Mouse (Mus musculus) adrenal gland, postnatal 10 days (tissue): ENCODE data around the gene Mrpl52. TPM values are rescaled to one million over a fixed set of nuclear protein-coding genes. Genes with fewer than 3 reads are reported as not detected.

Experiments
- DNase-seq: peaks from one replicate; pipeline ENCODE4 v3.0.0; 2021; ENCODE audit warnings: mixed read lengths
- total RNA-seq, 2 experiments: library from RNA; stranded (reverse); gene quantifications; 2 replicates each; pipeline ENCODE4 v1.2.3; 2021

Mrpl52 gene
- total RNA-seq, 2 experiments from 2014 or later = 204 to 212 TPM

DNA sequence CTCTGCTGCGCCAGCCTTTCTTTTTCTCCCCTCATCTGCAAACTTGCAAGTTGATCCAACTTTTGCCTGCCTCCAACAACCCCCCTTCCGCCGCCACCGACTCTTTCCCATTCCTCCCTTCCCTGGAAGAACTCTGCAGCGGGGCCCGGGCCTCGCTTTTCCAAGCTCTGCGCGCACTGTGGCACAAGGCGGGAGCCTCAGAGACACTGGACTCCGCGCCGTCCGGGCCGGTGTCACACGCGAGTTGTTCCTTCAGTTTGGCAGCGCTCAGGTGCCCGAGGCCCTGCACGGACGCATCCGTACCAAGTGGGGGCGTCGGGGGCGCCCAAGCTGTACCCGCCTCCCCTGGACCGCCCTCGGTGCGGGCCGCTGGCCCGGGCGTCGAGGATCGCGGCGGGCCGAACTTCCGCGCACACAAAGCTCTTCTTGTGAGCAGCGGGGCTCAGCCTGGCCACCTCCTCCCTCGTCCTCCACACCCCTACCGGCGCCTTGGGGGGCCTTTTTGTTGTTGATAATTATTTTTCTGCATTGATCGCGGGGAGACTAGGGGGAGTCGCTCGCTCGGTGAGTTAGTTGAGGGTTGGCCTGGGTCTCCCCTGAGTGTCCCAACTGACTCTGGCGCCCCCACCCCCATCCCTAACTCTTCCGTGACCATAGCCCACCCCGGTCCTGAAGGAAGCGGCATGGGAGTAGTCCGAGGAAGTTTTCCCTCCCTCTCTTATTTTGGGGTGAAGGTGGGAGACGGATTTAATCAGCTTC, 5.5 kb downstream of the Mrpl52 start:
- DNase-seq = peak; percentile 68

DNA sequence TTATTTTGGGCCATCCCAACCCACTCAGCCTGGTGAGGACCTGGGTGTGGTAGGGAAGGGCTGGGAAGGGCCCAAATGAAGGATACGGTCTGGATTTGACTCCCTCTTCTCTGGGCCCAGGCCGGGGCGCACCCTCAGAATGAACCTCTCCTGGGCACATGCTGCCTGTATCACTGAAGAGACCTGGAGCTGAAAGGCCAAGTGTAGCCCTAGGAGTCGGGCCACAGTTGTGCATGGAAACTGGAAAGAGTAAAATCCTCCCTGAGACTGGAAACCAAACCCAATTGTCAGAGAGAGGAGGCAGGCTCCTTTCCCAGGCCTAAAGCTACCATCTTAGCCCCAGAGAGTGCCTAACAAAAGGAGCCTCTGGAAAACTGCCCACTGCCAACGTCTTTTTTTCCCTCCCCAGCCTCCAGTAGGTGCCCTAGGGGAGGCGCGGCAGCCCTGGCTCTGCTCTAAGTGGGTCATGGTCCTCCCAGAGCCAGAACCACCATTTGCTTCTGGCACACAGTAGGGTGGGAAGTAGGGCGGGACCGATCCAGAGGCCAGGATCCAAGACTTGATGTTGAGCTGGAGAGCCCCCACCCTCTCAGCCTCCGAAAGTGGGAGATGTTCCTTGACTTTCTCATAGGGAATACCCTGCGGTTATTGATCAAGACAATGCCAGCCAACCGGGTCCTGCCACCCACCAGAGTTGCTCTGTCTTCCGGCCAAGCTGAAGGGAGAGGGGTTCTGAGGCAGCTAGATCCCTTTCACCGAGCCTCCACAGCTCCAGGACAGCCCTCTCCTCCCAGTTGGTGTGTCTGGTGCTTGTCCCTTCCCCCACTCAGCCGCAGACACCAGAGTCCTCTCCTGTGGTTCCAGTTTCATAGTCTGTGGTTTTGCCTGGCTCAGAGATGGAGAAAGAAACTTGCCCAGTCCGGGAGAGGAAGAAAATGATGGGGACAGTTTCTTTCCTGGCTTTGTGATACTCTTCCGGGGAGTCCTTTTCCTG, 6.4 kb downstream of the Mrpl52 start:
- DNase-seq = peak; percentile 73

DNA sequence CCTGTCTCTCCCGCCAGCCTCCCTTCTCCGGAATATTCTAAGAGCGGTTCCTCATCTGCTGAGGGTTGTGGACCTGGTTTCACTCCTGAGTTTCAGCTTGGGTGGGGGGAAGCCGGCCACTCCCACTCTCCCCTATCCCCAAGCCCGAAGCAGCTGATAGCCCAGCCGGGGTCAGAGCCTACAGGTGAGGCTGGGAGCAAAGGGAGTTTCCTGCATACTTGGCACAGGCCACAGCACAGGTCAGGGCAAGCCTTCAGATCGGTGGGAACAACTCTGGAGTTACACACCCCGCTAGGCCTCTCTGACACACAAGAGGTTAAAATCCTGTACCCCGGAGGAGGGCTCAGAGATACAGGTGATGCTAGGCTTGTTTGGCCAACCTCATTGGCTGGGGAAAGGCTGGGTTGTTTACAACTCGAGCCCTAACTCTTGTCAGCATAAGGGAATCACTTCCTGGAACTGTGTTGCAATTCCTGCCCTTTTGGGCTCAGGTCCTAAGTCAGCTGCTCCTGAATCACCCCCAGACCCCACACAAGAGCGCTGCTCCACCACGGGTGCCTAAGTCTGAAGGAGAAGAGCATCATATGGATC, 7.3 kb downstream of the Mrpl52 start:
- DNase-seq = no peak

DNA sequence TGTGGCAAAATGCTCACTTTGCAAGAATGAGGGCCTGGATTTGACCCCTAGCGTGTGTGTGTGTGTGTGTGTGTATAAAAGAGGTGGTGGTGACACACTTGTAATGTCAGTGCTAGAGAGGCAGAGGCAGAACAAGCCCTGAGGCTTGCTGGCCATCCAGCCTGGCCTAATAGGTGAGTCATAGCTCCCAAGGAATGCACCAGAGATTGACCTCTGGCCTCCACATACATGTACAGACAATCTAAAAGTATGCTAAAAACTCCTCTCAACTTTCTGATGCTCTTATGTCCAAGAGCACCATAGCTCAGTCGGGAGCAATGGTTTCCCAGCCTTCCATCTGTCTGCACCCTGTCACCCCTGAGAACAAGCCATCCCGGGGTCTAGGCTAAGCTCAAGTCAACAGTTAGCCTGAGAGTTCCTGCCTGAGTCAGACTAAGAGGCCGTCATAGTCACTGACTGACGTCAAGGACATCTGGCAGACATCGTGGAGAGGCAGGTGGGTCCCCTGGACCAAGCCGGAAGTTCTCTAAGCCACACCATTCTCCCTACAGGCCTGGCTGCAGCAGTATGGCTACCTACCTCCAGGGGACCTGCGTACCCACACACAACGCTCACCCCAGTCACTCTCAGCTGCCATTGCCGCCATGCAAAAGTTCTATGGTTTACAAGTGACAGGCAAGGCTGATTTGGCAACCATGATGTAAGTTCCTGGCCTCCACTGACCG, 8.6 kb downstream of the Mrpl52 start:
- no peak for DNase-seq

DNA sequence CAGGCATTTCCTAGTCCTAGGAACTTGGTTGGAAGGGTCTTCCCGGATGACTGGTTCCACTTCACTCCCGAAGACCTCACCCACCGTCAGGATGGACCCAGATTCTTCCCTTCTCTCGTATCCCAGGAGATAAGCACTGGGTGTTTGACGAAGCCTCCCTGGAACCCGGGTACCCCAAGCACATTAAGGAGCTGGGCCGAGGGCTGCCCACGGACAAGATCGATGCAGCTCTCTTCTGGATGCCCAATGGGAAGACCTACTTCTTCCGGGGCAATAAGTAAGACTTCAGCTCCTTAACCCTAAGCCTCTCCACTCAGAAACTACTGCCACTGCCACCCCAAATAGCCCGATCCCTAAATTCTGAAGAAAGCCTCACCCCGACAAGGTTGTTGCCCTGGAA, 12.4 kb downstream of the Mrpl52 start:
- no peak for DNase-seq

DNA sequence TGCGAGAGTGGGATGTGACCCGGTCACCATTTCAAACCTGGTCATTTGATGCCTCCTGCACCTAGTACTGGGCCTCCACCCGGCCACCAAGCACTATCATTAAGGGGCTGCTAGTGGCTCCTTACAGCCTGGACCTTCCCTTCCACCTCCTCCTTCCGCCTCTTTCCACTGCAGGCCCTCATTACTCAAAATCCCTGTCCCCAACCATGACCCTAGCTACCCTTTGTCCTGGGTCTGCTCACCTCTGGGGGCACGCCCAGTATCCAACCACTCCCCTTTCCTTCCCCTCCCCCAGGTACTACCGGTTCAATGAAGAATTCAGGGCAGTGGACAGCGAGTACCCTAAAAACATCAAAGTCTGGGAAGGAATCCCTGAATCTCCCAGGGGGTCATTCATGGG, 12.9 kb downstream of the Mrpl52 start:
- no peak for DNase-seq

DNA sequence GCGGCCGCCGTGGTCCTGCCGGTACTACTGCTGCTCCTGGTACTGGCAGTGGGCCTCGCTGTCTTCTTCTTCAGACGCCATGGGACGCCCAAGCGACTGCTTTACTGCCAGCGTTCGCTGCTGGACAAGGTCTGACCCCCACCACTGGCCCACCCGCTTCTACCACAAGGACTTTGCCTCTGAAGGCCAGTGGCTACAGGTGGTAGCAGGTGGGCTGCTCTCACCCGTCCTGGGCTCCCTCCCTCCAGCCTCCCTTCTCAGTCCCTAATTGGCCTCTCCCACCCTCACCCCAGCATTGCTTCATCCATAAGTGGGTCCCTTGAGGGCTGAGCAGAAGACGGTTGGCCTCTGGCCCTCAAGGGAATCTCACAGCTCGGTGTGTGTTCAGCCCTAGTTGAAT, 13.8 kb downstream of the Mrpl52 start:
- no peak for DNase-seq

DNA sequence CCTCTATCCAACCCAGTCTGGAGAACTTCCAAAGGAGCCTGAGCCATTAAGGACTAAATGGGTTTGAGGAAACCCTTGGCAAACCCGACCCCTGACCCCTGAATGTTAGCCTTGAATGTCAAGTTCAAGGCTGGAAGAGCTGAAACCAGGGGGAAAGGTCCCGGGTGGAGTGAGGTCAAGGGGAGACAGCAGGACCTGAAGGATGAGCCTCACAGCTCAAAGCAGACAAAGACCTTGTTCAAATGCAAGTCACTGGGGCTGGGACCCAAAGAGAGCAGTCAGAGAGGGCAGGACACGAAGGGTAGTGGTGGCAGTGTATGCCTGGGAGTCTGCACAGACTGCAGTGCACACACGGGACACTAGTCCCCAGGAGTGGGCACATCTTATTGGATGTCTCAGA, 14.7 kb downstream of the Mrpl52 start:
- no peak for DNase-seq

DNA sequence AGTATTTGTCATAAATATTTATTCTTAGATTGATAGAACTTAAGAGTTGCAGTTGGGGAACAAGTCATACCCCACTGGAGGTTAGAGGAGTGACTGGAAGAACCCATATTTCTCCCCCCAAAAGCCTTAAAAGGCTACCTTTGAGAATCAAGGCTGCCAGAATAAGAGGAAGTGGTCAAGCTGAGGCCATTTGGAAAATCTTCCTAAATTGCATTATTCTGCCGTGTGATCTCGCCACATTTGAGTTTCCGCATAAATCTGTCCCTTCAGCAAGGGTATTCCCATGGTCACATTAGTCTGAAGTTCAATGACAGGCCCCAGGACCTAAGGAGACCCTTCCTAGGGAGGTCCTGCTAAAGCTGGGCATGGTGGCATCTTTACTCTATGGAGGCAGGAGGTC, 15.8 kb downstream of the Mrpl52 start:
- no peak for DNase-seq

DNA sequence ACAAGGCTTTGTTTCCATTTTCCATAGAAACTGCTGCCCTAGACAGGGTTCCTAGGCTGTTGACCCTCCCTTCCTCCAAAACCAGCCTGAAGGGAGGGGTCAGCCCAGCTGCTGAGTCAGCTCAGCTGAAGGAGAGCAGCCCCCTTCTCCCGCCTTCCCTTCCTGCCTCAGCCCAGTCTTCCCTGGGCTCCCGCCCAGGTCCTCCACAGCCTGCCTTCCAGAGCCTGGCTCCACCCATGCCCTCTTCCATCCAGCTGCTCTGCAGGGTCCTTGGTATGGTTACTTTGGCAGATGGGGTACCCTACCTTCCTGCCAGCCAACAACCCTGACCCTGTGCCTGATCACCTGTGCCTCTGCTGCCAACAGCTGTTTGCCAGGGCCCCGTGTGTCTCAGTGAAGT, 16.5 kb downstream of the Mrpl52 start:
- peak; percentile 63 for DNase-seq

DNA sequence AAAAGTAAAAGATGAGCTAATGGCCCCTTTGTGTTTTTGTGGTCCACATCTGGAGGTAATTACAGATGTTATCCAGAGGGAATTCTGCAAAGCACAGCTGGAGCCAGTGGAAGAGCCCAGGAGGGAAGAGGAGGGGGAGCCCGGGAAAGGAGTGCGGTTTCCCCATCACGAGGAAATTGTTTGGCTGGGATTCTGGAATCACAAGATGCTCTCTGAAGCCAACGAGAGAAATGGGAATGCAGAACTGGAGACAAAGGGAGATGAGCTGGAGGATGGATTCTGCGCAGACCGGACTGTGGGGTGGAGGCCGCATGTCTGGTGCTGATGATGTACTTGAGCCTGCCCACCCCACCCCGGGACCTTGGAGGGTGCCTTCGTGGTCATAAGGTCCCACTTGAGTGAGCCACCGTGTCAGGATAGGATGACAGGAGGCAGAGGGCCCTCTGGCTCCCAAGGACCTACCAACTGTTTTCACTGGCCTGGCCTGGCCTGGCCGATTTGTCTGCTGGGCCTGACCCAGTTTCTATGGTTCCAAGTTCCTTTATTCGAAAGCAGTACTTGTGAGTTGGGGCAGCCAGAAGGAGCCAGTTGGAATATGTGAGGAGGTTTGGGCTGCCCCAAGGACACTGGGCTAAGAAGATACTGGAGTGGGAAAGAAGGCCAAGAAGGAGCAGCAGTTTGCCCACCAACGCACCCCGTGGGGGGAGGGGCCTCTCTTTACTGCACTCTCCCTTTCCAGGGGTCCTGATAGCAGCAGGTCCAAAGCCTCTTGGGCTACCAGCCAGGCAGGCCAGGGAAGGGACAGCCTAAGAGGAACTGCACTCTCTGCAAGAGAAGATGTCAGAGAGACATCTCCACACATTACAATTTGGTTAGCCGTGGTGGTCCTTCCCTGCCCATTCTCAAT, 17.3 kb downstream of the Mrpl52 start:
- DNase-seq = peak; percentile 24

DNA sequence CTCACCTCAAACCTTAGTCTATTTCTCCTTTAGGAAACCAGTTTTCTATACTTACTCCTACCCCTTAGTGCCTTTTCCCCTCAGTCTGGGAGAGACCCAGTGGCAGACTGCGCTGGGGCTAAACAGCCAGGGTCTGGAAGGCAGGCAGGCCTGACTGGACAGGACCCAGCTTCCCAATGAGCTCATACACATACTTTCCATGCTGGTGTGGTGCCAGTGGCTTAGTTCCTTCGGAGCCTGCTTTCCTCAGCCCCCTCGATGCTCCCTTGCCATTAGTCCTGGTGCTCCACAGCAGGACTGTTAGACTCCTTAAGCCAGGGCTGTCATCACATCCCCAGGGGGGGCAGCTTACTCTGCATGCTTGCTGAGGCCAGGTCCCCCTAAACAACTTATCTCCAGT, 18.8 kb downstream of the Mrpl52 start:
- DNase-seq = no peak

DNA sequence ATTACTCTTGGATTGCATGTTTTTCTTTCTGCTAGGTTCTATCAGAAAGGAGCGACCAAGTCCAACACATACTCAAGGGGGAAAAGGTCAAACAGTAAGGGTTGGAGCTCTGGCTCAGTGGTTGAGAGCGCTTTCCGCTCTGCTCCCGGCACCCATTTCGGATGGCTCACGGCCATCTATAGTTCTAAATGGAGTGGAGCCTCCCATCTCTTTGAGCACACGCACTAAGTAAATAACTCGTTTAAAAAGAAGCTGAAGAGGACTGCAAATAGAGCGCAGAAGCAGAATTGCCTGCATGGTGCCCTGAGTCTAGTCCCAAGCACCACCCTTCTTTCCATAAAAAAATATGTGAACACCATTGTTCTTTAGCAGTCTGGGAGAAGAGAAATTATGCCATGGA, 26.9 kb downstream of the Mrpl52 start:
- no peak for DNase-seq

DNA sequence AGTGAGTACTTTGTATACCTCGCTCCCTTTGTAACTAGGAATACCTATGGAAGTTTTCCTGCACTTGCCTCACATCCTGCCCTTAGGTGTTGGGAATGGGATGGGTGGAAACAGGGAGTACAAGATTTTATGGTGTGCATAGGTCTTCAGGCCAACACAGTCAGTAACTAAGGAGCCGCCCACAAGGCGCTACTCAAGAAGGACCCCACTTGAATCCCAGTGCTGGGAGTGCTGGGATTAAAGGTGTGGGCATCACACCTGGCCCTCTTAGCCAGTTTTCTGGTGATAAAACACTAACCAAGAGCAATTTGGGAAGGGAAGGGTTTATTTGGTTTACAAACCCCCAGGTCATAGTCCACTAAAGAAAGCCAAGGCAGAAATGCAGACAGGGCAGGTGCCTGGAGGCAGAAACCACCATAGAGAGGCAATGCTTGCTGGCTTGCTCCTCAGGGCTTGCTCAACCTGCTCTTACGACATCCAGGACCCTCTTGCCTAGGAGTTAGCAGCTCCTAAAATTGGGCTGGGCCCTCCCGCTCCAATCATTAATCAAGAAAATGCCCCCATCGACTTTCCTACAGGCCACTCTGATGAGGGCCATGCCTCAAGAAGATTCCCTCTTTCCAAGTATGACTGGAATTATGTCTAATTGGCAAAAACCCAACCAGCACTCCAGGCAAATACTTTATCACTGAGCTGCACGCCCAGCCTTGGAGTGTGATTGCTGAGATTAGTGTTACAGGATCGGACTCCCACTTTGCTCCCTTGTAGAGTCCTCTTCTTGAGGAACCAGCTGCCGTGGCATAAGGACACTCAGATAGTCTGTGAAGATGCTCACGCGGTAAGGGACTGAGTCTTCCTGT, 28.2 kb downstream of the Mrpl52 start:
- no peak for DNase-seq

DNA sequence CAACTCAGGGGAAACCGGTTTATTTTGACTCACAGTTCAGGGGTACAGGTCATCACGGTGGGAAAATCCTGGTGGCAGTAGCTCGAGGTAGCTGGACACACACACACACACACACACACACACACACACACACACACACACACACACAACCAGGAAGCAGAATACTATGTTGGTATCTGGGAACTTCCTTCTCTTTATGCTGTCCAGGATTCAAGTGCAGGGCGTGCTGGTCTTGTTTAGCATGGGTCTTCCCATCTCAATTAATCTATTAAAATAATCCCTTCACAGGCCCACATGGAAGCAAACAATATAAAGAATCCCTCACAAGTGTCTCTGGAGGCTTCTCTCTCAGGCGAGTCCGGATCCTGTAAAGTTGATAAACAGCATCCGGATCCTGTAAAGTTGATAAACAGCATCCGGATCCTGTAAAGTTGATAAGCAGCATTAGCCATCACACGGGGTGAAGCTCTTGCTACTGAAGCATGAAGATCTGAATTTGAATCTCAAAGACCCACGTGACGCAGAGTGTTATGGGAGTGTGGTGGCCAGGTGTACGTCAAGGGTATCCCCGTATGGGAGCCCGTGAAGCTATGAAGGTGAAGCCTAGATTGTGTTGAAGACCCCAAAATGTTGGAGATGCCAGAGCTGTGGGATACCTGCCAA, 31.3 kb downstream of the Mrpl52 start:
- DNase-seq = no peak

DNA sequence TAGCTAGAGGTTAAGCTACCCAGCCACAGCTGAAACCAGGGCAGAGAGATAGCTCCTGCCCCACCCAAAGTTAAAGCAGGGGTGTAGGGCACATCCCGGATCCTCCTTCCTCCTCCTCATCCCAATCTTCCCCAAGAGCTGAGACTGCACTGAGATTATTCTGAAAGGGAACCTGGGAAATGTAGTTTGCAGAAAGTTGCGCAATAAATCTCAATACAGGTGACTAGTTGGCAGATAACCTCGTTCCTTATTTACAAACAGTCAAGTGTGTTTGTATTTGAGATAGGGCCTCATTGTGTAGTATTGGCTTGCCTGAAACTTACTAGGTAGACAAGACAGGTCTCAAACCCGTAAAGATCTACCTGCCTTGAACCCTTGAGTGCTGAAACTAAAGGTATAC, 35.4 kb downstream of the Mrpl52 start:
- DNase-seq = no peak

DNA sequence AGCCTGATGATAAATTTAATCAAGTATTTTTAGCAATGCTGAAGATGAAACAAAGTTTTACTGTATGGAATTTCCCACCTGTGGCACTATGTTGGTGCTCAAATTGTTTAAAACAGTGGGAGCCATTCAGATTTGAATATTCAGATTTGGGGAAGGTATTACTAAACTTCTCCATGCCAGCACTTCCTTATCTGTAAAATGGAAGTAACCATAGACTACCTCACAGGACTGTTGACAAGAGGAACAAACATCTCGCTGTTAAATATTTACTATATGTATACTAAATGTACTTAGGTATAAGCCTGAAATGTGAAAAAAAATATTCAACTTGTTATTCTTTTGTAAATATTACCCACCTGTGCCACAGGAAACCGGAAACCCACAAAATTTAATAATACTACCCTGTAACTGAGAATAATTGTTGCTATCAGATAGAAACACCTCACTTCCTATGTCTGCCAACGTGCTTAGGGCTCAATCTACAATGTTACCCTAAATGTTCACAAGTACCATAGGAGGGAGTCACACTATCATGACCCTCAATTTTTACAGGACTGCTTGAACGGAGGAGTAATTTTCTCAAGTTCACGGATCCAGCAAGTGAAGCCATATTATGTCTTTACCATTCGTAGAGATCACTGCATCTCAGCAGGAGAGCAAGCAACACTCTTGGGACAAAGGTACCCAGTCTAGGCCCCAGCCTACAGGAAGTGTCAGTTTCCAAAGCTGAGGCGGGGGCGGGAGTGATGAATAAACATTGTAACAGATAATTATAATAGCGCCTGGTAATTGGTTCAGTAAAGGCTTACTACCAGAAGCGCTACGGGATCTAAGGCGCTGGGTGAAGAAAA, 36.6 kb downstream of the Mrpl52 start:
- DNase-seq = no peak

DNA sequence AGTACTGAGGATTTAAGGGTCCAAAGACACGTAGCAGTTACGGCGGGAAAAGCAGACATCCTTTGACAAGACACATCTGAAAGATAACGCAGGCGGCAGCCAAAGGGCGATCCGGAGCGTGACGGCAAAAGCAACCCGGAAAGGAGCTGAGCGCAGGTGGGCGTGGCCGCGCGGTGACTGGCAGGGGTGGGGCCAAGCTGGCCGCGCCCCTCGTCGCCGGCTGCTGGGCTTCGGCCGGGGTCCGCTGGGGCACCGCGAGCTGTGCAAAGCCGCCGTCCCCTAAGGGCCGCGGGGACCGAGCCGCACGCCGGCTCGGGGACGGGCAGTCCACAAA, 37.2 kb downstream of the Mrpl52 start, which contains the start of gene Lrp10:
Gene Lrp10 (plus strand): TSS at position 179 of the 334 bp plus-strand sequence.
- DNase-seq = peak; percentile 94
